Mouse (Mus musculus): ENCODE measurements around the gene Fam193b. TPM values are rescaled to one million over a fixed set of nuclear protein-coding genes. Genes with fewer than 3 reads are reported as not detected.
A peak's percentile ranks its signal among the peaks of the same experiment; 100 is the strongest.

The Fam193b gene
- polyA plus RNA-seq (2015; fragmentation: Nextera tagmentation; extraction: Ambion mirVana), result 30.6 and 35.3 TPM in 2 replicates

GRCm38 (mm10) chr13:55571027-55571751 is at the start of gene Fam193b:
TSS of gene Fam193b (minus strand) at chr13:55571120.

GRCm38 (mm10) chr13:55599566-55600540 is 28.9 kb upstream of the Fam193b start, which contains the start of gene B4galt7:
TSS of gene B4galt7 (plus strand) at chr13:55599896.

DNA sequence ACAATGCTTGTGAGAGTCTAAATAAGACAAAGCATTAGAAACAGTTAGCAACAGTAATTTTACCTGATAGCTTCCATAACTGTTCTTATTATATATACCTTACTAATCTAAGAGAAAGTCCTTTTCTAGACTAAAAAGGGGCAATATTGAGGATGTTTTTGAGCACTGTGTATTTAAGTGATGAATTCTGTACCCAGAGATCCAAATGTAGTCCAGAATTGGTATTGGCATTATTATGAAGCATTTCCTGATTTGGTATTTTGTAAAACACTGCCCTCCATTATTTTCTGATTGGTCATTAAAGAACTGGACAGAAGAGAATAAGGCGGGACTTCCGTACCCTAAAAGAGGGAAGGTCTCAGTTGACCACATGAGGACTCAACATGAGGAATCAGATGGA is 2.5 kb upstream of the Fam193b start, which contains the start of gene Tmed9:
Gene Tmed9, plus strand, starts transcription at position 301 of the 400 bp plus-strand sequence.

GRCm38 (mm10) chr13:55536194-55537175 is 34.4 kb downstream of the Fam193b start, which contains the start of gene Ddx41:
TSS of gene Ddx41 (minus strand) at chr13:55536658.

DNA sequence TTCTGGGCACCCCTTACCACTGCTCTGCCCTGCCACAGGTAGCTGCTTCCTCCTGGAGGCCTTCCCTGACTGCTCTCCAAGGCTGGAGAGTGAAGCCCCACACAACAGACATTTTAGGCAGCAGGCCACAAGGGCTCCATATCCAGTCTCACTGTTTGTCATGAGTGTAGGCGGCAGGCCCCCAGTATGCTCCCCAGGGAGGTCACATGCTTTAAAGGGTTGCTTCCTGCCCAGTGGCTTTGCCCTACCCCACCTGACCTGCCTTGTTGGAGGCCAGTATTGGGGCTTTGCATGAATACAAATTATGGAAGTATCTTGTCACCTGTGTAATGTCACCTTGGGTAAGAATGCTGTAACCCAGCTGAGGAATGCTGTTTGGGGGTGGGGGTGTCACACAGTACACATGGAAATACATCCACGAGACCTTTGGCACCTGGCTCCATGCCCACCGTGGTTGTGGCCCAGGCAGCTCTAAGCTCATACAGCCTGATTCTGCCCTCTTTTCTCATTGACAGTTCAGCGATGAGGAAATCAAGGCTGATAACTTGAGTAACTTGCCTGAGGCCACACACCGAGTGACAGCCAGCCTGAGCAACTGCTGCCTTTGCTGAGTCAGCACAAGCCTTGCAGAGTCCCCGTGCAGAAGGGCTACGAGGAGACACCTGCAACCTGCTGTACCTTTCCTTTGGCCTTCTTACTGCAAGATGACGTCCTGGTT is 41.6 kb downstream of the Fam193b start, which contains the start of gene Dok3:
Gene Dok3, minus strand, starts transcription at position 99 of the 718 bp plus-strand sequence.

DNA sequence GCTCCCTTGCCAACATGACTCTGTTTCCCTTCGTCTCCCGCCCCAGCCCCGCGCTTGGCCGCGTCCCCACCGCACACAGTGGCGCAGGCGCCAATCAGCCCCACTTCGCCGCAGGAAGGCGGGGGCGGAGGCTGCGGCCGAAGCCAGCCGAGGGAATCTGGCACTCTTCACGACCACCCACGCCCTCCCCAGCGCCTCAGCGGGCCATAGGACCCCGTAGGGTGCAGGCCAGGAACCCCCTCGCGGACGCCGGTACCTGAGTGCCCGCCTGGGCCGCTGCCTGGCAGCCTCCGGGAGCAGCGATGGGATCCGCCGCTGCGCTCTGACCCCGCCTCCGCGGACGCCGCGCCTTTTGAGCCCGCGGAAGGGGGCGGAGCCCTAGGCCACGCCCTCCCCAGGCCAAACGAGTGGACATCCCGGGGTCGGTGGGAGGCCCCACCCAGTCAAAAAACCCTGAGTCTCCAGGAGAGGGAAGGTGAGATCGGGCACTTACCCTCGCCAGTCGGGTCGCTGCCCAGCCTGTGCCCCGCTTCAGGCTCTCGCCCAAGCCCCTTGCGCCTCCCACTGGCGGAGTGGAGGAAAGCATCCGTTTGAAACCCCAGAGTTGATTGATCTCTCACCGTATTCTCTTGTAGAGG is 57.7 kb downstream of the Fam193b start, which contains the start of gene Pdlim7:
Gene Pdlim7, minus strand, starts transcription at position 566 of the 638 bp plus-strand sequence.

Small RNAs within 50 kb of the gene (microRNA-seq; reads per million reads assigned to microRNA genes)
- 3.2 reads per million, percentile 2 among the genes with 10 or more reads in this experiment for gene Mir6945

Other genes starting within 250 kb of the Fam193b start
- 98.3 and 99.3 TPM in 2 replicates for gene Rab24, start 249.2 kb downstream of the Fam193b start, polyA plus RNA-seq (2015; fragmentation: Nextera tagmentation; extraction: Ambion mirVana)
- 4.4 and 5.2 TPM in 2 replicates for gene Mxd3, start 241.3 kb downstream of the Fam193b start, polyA plus RNA-seq (2015; fragmentation: Nextera tagmentation; extraction: Ambion mirVana)
- 34.2 and 36.2 TPM in 2 replicates for gene Lman2, start 208.3 kb downstream of the Fam193b start, polyA plus RNA-seq (2015; fragmentation: Nextera tagmentation; extraction: Ambion mirVana)
- gene Rgs14, start 201.4 kb downstream of the Fam193b start, polyA plus RNA-seq (2015; fragmentation: Nextera tagmentation; extraction: Ambion mirVana), result 0.52 and 0.63 TPM in 2 replicates
- not detected in 2 replicates for gene Slc34a1, start 172.9 kb downstream of the Fam193b start, polyA plus RNA-seq (2015; fragmentation: Nextera tagmentation; extraction: Ambion mirVana)
- 1.5 and 3.3 TPM in 2 replicates for gene Pfn3, start 155.9 kb downstream of the Fam193b start, polyA plus RNA-seq (2015; fragmentation: Nextera tagmentation; extraction: Ambion mirVana)
- 0.11 and 0.63 TPM in 2 replicates for gene F12, start 144.3 kb downstream of the Fam193b start, polyA plus RNA-seq (2015; fragmentation: Nextera tagmentation; extraction: Ambion mirVana)
- 33.0 and 37.2 TPM in 2 replicates for gene Grk6, start 126.0 kb downstream of the Fam193b start, polyA plus RNA-seq (2015; fragmentation: Nextera tagmentation; extraction: Ambion mirVana)
- gene Prr7, start 106.9 kb downstream of the Fam193b start, polyA plus RNA-seq (2015; fragmentation: Nextera tagmentation; extraction: Ambion mirVana), result 5.5 and 6.3 TPM in 2 replicates
- gene Dbn1, start 83.0 kb downstream of the Fam193b start, polyA plus RNA-seq (2015; fragmentation: Nextera tagmentation; extraction: Ambion mirVana), result 261 and 300 TPM in 2 replicates
- 141 and 174 TPM in 2 replicates for gene Pdlim7, start 57.4 kb downstream of the Fam193b start, polyA plus RNA-seq (2015; fragmentation: Nextera tagmentation; extraction: Ambion mirVana)
- 2.1 and 2.5 TPM in 2 replicates for gene Dok3, start 41.8 kb downstream of the Fam193b start, polyA plus RNA-seq (2015; fragmentation: Nextera tagmentation; extraction: Ambion mirVana)
- gene Ddx41, start 34.5 kb downstream of the Fam193b start, polyA plus RNA-seq (2015; fragmentation: Nextera tagmentation; extraction: Ambion mirVana), result 37.2 and 40.7 TPM in 2 replicates
- gene Tmed9, start 2.6 kb upstream of the Fam193b start, polyA plus RNA-seq (2015; fragmentation: Nextera tagmentation; extraction: Ambion mirVana), result 100 TPM in 2 replicates
- 44.6 and 45.7 TPM in 2 replicates for gene B4galt7, start 28.8 kb upstream of the Fam193b start, polyA plus RNA-seq (2015; fragmentation: Nextera tagmentation; extraction: Ambion mirVana)
- 108 and 111 TPM in 2 replicates for gene Caml, start 51.9 kb upstream of the Fam193b start, polyA plus RNA-seq (2015; fragmentation: Nextera tagmentation; extraction: Ambion mirVana)
- 18.3 and 20.6 TPM in 2 replicates for gene Ddx46, start 63.9 kb upstream of the Fam193b start, polyA plus RNA-seq (2015; fragmentation: Nextera tagmentation; extraction: Ambion mirVana)
- 66.1 and 66.5 TPM in 2 replicates for gene B230219D22Rik, start 122.0 kb upstream of the Fam193b start, polyA plus RNA-seq (2015; fragmentation: Nextera tagmentation; extraction: Ambion mirVana)
- 131 and 132 TPM in 2 replicates for gene Txndc15, start 143.5 kb upstream of the Fam193b start, polyA plus RNA-seq (2015; fragmentation: Nextera tagmentation; extraction: Ambion mirVana)
- gene Pcbd2, start 156.2 kb upstream of the Fam193b start, polyA plus RNA-seq (2015; fragmentation: Nextera tagmentation; extraction: Ambion mirVana), result 40.6 and 42.2 TPM in 2 replicates
- gene Catsper3, start 213.4 kb upstream of the Fam193b start, polyA plus RNA-seq (2015; fragmentation: Nextera tagmentation; extraction: Ambion mirVana), result 0.29 and 0.49 TPM in 2 replicates

Measured in neural tube, postnatal 0 days (tissue).